Mouse (Mus musculus): Measurements from ENCODE around the gene Slc5a10. TPM values are rescaled to one million over a fixed set of nuclear protein-coding genes. Genes with fewer than 3 reads are reported as not detected.

The Slc5a10 gene
- polyA plus RNA-seq, 1 experiment: 0.19 TPM

DNA sequence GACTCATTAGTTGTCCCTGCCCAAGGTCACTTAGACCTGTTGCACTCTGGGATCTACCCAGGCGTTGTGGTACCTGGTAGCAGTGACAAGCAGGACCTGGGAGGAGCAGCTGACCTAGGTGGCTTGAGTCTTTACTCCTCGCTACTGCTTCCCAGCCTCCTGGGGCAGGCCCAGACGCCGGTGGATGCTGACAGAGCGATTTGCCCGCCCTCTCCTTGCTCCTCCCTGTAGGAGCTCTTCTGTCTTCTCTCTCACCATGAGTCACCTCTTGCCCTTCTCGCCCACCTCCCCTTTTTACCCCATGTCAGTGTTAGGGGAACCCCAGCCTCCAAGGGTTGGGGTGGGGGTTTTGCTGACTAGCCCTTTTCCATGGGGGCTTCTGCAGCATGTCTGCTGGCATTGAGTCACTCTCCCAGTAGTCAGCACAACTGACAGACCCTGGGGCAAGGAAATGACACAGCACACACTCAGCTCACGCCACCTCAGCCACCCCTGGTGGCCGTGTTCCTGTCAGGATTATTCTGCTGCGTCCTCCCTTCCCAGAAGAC is 33.6 kb downstream of the Slc5a10 start:
- H3K4me1 ChIP-seq (ENCODE audit: control insufficient read depth, insufficient read depth, low read length): no peaks in the 10 kb centered on the region; the same call in 1 of the 2 replicates
- no peak for TF ChIP-seq CTCF (IDR thresholded peaks at IDR 0.05; ENCODE audit: extremely low read depth, insufficient read depth, low read length)
- no peak for TF ChIP-seq POLR2A (IDR thresholded peaks at IDR 0.05; ENCODE audit: extremely low read depth, insufficient read depth, low read length)
- H3K27ac ChIP-seq (ENCODE audit: insufficient read depth, low read length): no peak overlapping the region
- no peak overlapping the region for H3K4me3 ChIP-seq (ENCODE audit: insufficient read depth, low read length)

DNA sequence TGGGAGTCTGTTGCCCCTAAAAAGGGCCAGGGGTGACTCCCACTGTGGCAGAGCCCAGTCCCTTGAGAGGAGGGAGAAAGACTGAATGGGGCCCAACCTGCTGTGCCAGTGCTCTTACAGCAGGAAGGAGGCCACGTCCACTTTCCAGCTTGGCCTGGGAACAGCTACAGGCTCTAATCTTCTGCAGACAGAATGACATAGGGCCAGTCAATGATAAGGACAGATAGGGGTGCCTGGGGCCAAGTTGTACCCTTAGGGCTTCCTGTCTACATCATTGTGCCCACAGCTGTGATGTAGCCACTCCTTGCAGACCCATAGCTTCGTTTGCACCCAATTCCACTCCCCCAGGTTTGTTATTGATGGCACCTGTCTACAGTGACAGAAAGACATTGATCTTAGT is 34.5 kb downstream of the Slc5a10 start:
- no peak for TF ChIP-seq CTCF (IDR thresholded peaks at IDR 0.05; ENCODE audit: extremely low read depth, insufficient read depth, low read length)
- TF ChIP-seq POLR2A (IDR thresholded peaks at IDR 0.05; ENCODE audit: extremely low read depth, insufficient read depth, low read length): no peak
- no peak overlapping the region for H3K27ac ChIP-seq (ENCODE audit: insufficient read depth, low read length)

DNA sequence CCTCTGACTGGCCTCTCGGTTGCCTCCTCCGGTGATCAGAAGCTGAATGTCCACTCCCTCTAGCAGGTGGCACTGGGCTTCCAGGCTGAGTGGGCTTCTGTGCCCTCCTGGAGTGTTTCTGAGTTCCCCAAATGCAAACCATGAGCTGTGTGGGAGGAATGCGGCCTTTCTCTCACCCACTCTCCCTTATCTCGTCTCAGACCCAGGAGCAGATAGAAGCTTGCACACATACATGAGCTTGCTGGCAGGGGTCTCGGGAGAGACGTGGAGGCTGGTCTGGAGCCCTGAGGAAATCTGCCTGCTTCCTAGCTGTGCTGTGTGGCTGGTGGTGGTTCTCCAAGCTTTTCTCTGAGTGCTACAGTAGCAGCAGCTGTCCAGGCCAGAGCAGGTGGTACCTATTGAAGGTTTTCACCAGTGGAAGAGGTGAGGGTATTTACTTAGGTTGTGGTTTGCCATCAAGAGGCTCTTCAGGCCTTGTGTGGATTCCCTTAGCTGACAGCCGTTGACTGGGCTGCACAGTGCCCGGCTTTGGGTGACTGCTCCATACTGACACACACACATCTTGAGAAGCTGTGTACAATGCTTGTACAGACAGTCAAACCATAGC is 35.4 kb downstream of the Slc5a10 start:
- no peak for TF ChIP-seq CTCF (IDR thresholded peaks at IDR 0.05; ENCODE audit: extremely low read depth, insufficient read depth, low read length)
- no peak for TF ChIP-seq POLR2A (IDR thresholded peaks at IDR 0.05; ENCODE audit: extremely low read depth, insufficient read depth, low read length)
- no peak overlapping the region for H3K4me3 ChIP-seq (ENCODE audit: insufficient read depth, low read length)
- no peak overlapping the region for H3K27ac ChIP-seq (ENCODE audit: insufficient read depth, low read length)
- H3K4me1 ChIP-seq (ENCODE audit: control insufficient read depth, insufficient read depth, low read length): no peaks in the 10 kb centered on the region; the same call in 1 of the 2 replicates

More for the DNA sequence above, 34.5 kb downstream of the Slc5a10 start:
- no peaks in the 10 kb centered on the region; the same call in 1 of the 2 replicates for H3K4me1 ChIP-seq (ENCODE audit: control insufficient read depth, insufficient read depth, low read length)
- H3K4me3 ChIP-seq (ENCODE audit: insufficient read depth, low read length): no peak overlapping the region

DNA sequence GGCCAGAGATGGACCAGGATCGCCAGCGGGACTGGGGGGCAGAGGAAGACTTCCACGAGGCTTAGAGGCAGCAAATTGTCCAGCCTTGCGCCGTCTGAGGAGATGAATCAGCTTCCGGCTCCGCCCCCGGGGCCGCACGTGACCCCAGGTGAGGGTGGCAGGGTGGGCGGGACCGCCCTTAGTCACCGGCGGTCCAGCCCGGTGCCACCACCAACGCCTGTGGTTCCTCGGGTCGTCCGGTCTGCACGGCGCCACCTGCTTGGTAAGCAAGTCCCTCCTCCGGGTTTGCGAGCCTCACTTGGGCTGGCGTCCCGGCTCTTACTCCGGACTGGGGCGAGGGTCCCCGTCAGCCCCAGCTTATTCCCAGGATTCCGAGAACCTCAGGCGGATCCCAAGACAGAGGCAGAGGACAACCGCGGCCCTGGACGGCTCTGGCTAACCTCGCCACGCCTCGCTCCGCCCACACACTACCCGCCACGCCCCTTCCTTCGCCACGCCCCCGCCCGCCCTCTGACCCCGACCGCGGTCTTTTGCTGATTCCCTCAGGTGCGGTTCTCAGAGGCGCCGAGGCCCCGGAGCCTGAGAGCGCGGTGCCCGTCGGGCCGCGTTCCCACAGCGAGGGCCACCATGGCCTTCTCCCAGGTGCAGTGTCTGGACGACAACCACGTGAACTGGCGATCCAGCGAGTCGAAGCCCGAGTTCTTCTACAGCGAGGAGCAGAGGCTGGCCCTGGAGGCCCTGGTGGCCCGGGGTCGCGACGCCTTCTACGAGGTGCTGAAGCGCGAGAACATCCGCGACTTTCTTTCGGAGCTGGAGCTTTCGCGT is 36.5 kb downstream of the Slc5a10 start, which contains the start of gene Fam83g:
Fam83g (plus strand) TSS at position 185 of the 825 bp plus-strand sequence.
- Histone ChIP-seq H3K4me3 (ENCODE audit: insufficient read depth, low read length) (no peak within 1 kb of the TSS), H3K4me1 (ENCODE audit: control insufficient read depth, insufficient read depth, low read length) (no peaks in the 10 kb centered on the region; the same call in 1 of the 2 replicates), H3K27ac (ENCODE audit: insufficient read depth, low read length) (no peak within 1 kb of the TSS)
- TF ChIP-seq POLR2A (IDR thresholded peaks at IDR 0.05; ENCODE audit: extremely low read depth, insufficient read depth, low read length) (no peak), CTCF (IDR thresholded peaks at IDR 0.05; ENCODE audit: extremely low read depth, insufficient read depth, low read length) (no peak)

DNA sequence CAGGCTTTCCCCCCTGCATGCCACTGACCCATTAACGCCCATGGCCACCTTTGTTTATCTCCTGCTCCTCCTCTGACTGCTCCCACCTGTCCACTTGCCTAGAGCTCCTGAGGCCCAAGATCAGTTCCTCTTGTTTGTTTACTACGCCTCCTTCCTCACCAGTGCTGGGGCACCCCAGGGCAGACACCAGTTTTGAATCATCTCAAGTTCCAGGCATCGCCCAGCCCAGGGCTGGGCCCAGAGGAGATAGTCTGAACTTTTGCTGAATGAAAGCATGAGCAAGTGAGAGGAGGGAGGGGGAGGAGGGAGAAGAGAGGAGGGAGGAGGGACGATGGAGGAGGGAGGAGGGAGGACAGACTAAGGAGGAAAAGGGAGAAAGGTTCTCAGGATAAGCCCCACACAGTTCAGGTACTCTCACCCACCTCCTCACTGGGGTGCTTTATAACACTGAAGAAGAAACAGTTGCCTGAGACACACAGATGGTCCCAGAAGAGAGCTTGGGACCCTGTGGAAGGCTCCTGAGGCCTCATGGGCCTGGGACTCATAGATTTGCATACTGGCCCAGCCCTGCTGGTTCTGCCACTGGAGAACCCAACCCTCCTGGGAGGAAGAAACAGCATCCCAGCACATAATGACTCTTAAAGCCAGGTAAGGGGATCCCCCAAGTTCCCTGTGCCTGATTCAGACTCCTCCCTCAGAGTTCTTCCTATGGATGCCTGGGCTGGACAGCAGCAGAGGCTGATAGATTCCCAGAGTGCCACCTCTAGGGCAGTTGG is 41.3 kb downstream of the Slc5a10 start:
- TF ChIP-seq POLR2A (IDR thresholded peaks at IDR 0.05; ENCODE audit: extremely low read depth, insufficient read depth, low read length) (no peak), CTCF (IDR thresholded peaks at IDR 0.05; ENCODE audit: extremely low read depth, insufficient read depth, low read length) (no peak)
- Histone ChIP-seq H3K4me3 (ENCODE audit: insufficient read depth, low read length) (no peak overlapping the region), H3K4me1 (ENCODE audit: control insufficient read depth, insufficient read depth, low read length) (no peaks in the 10 kb centered on the region), H3K27ac (ENCODE audit: insufficient read depth, low read length) (no peak overlapping the region)

DNA sequence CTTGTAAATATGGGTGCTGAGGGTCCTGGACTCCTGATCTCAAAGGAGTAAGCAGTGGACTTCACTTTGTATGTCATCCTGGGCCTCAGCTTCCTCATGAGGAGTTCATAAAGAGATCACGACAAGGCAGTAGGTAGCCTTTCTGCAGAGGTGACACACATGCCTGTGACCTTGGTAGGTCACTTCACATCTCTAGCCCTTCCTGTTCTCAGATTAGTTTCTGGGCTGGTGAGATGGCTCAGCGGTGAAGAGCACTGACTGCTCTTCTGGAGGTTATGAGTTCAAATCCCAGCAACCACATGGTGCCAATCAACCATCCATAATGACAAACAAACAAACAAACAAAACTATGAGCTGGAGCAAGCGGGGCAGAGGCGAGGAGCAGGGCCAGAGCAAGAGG is 42.9 kb downstream of the Slc5a10 start:
- no peaks in the 10 kb centered on the region for H3K4me1 ChIP-seq (ENCODE audit: control insufficient read depth, insufficient read depth, low read length)
- no peak overlapping the region for H3K27ac ChIP-seq (ENCODE audit: insufficient read depth, low read length)
- H3K4me3 ChIP-seq (ENCODE audit: insufficient read depth, low read length): no peak overlapping the region
- TF ChIP-seq POLR2A (IDR thresholded peaks at IDR 0.05; ENCODE audit: extremely low read depth, insufficient read depth, low read length): no peak
- TF ChIP-seq CTCF (IDR thresholded peaks at IDR 0.05; ENCODE audit: extremely low read depth, insufficient read depth, low read length): no peak

DNA sequence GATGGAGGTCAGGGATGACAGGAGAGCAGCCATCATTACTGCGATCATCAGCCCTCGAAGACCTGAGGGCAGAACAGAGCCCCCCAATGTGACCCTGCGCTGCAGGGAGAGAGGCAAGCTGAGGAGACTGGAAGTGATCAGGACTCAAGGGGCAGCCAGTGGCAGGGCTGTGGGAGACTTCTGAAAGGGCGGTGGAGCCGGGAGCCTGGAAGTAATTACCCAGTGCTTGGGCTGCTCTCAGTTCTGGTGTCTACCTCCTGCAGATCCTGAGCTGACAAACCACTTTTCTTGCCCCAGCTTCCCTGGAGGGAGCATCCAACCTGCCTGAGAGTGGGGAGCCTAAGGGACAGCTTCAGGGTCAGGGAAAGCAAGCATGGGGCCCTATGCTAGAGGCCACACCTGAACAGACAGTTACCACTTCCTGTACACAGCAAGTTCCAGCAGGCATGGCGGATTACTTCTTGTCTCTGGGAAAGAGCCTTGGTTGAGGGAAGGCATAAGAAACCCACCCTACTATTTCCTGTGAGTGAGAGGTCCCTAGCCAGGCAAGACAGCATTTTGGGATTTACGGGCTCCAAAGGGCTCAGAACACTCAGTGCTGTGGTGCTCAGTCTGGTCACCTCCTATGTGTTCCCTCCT is 44.3 kb downstream of the Slc5a10 start:
- Histone ChIP-seq H3K4me1 (ENCODE audit: control insufficient read depth, insufficient read depth, low read length) (no peaks in the 10 kb centered on the region), H3K4me3 (ENCODE audit: insufficient read depth, low read length) (no peak overlapping the region), H3K27ac (ENCODE audit: insufficient read depth, low read length) (no peak overlapping the region)
- TF ChIP-seq POLR2A (IDR thresholded peaks at IDR 0.05; ENCODE audit: extremely low read depth, insufficient read depth, low read length): no peak
- TF ChIP-seq CTCF (IDR thresholded peaks at IDR 0.05; ENCODE audit: extremely low read depth, insufficient read depth, low read length): no peak

DNA sequence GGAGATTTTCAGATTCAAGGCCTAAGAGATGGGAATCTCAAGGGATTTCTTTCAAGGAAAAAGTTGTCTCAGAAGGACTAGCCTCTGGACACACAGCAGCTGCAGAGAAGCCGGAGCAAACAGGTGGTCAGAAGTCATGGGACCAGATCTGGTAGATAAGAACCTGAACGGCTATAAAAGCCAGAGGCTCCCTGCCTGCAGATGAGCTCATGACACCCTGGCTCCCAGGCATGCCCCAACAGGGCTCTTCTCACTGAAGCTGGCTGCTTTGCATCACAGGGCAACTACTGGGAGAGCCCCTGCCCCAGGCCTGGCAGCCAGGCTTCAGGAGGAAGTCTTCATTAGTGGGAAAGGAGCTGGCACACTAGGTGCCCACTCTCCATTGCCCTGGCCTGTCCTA is 45.3 kb downstream of the Slc5a10 start:
- Histone ChIP-seq H3K27ac (ENCODE audit: insufficient read depth, low read length) (no peak overlapping the region), H3K4me3 (ENCODE audit: insufficient read depth, low read length) (no peak overlapping the region), H3K4me1 (ENCODE audit: control insufficient read depth, insufficient read depth, low read length) (no peaks in the 10 kb centered on the region)
- TF ChIP-seq POLR2A (IDR thresholded peaks at IDR 0.05; ENCODE audit: extremely low read depth, insufficient read depth, low read length): no peak
- no peak for TF ChIP-seq CTCF (IDR thresholded peaks at IDR 0.05; ENCODE audit: extremely low read depth, insufficient read depth, low read length)

DNA sequence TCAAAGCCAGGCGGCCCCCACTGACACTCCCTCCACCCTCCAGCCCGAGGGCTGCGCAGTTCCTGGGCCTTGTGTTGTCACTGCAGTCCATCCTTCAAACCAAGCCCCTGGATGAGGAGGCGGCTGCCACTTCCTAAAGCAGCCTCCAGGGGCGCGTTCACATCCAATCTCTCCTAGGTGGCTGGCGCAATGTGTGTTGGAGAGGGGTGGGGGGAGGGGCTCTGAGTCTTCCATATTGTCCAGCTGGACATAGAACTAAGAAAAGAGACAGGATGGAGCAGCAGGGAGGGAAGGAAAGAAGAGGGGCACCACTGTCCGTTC is 45.8 kb downstream of the Slc5a10 start:
- Histone ChIP-seq H3K4me3 (ENCODE audit: insufficient read depth, low read length) (no peak overlapping the region), H3K4me1 (ENCODE audit: control insufficient read depth, insufficient read depth, low read length) (no peaks in the 10 kb centered on the region), H3K27ac (ENCODE audit: insufficient read depth, low read length) (no peak overlapping the region)
- TF ChIP-seq POLR2A (IDR thresholded peaks at IDR 0.05; ENCODE audit: extremely low read depth, insufficient read depth, low read length) (no peak), CTCF (IDR thresholded peaks at IDR 0.05; ENCODE audit: extremely low read depth, insufficient read depth, low read length) (peak; percentile 39)
